Mouse (Mus musculus): ENCODE measurements around the gene Krtap5-1.
"Not testable (repeated sequence)": the region's sequence is repeated elsewhere in the genome, so short reads cannot be mapped to it uniquely, and the experiment has no call there.

The Krtap5-1 gene

DNA sequence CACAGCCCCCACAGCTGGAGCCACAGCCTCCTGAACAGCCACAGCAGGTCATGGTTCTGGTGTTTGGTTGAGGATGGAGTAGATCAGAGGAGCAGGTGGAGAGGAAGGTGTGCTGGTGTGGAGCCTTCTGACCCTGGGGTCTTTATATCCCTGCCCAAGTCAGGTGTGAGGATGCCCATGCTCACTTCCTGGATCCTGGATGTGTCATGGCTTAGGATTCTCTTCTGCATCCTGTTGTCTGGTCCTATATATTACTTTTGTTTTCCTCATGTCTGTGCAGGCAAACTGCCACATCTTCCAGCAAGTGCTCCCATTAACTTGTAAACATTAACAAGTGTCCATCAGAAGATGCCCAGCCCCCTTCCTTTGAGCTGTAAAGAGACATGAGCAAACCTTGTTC, at the start of gene Krtap5-1:
TSS of gene Krtap5-1 (minus strand) at position 101 of the 400 bp plus-strand sequence.
- not testable (repeated sequence) for DNase-seq (ENCODE audit: low spot score)

DNA sequence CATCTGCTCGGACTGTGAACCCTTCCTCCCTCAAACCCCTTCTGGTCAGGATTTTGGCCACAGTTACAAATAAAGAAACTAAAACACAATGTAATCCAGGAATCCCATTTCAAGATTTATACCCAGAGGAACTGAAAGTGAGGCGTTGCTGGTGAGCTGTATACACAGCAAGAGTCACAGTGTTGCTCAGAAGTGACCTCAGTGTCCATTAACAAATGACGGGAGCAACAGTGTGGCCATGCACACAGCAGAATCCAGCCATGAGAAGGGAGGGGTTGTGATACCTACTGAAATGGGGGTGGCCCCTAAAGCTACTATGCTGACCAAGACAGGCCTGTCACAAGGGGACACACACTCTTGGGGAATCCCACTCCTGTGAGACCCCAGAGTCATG, 45.3 kb upstream of the Krtap5-1 start:
- no peak for DNase-seq (ENCODE audit: low spot score)

DNA sequence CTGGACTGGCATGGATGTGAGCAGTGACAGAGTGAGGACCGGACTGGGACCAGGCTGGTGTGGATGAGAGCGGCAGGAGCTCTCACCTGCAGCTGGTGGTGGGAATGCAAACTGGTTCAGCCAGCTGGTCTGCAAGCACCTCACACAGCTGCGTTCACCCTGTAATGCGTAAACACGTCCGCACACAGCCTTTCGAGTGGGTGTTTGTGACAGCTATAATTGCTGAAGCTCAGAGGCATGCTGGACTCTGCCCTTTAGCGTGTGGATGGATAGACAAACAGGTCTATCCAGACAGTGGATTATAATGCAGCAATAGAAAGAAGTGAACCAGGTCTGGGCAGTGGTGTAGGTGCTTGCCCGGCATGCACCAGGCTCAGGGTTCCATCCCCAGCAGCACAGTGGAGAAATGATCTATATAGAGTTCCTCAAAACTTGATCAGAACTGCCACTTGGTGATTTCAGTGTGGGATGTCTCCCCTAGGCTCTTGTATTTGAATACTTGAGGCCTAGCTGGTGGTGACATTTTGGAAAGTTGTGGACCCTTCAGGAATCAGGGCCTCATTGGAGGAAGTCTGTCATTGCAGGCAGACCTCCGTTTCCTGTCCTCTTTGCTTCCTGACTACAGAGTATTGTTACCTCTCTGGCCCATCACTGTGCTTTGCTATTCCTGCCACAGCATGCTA, 44.8 kb upstream of the Krtap5-1 start:
- no peak for DNase-seq (ENCODE audit: low spot score)

DNA sequence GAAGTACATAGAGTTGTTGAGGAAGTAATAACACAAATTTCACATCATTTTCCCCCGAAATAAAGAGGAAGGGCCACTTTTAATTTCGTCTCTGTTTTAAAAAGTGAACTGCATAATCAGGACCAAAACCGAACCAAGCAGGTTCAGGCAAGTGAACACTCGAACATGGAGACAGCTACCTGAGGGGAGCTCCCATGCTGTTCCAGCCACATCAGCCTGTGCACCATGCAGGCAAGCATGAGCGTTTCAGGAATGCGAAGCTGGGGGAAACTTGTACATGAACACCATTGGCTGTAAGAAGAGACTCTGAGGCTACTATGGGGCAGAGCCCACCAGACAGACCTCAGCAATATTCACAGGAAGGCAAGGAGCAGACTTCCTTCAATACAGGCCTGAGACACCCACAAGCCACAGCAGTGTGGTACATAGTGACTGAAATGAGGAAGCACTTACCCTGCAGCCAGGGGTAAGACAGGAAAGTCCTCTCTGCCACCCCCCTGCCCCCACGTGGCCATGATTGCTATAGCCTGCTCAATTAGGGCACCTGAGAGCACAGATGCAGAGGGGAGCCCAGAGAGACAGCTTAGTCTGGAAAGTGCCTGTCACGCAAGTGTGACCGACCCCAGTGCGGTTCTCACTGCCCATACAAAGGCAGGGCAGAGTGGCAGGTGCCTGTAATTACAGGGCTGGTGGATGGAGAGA, 43.5 kb upstream of the Krtap5-1 start:
- peak; percentile 65 for DNase-seq (ENCODE audit: low spot score)

DNA sequence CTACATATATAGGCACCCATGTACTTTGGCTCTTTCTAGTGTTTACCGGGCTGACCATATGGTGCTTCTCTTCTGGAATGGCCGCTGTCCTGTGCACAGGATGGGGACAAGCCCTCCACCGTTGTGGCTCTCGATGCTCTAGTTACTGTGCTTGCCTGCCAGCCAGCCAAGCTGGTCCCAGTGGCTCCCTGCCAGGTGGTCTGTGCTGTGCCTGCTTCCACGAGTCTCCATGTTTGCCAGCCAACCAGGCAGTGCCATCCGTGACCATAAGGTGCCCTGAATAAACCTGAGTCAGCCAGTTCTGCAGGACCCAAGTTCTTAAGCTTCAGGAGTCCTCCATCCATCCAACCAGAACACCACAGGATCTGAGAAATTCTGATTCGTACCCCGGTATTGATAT, 38.2 kb upstream of the Krtap5-1 start:
- no peak for DNase-seq (ENCODE audit: low spot score)

GRCm38 (mm10) chr7:142334246-142334645, 37.3 kb upstream of the Krtap5-1 start:
- DNase-seq (ENCODE audit: low spot score): peak; percentile 80

GRCm38 (mm10) chr7:142332741-142333140, 35.8 kb upstream of the Krtap5-1 start:
- not testable (repeated sequence) for DNase-seq (ENCODE audit: low spot score)

- no peak for DNase-seq (ENCODE audit: low spot score)
These were observed 34.4 kb upstream of the Krtap5-1 start for GRCm38 (mm10) chr7:142331281-142331680.

- no peak for DNase-seq (ENCODE audit: low spot score)
These were observed 33.4 kb upstream of the Krtap5-1 start for GRCm38 (mm10) chr7:142330271-142330724.

- no peak for DNase-seq (ENCODE audit: low spot score)
These were observed 31.6 kb upstream of the Krtap5-1 start for GRCm38 (mm10) chr7:142328507-142328906.

DNA sequence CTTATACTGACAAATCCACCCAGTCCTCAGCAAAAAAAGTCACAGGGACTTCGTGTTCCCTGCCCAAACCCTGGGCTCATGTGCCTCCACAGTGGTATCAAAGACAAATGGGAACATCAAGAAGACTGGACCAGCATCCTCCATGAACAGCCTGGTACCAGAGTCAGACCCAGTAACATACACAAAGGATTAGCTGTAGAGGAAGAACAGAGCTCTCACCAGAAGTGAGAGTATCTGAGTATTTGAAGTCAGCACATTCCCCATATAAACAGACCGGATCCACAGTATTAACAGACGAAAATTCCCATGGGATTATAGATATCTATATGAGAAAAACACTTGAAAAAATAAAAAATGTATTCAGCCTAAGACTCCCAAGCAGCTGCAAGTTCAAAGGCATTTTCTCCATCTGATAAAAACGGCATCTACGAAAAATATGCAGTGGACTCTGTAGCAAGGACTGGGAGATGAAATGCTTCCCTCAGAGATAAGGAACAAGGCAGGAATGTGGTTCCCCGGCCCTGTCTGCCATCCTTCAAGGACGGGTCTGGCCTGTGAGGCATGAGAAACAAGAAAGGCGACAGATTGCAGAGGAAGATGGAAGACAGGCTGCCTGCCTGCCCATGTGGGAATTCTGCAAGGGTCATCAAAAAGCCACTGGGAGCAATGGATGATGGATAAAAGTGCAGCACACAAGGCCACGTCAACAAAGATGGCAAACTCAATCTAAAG, 30.0 kb upstream of the Krtap5-1 start:
- no peak for DNase-seq (ENCODE audit: low spot score)

DNA sequence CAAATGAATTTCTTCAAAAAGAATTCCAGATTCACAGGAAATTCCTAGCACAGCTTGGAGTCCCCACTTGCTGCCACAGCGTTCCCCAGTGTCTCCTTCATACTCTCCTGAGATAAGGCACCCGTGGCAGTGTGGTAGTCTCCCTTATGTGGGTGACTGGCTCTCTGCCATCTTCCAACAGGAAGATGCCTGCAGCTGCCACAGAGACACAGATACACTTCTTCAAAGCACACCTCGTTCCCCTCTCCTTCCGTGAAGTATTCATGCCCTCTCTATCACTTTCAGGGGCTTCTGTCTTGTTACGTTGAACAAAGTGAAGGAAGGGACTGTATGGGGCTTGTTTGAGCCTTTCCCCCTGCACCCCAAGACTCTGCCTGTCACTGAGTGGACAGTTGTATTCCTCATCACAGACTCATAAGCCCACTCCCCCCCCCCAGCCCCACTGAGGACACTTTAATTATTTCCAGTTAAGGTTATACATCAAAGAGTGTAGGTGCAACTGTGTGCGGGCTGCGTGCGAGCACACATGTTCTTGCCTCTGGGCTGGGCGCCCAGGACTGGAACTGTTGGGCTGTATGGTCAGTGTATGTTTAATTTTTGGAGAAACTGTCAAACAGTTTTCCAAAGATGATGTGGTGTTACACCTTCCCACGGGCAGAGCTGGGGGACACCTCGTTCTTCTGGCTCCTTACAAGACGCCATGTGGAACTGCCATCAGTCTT, 26.6 kb upstream of the Krtap5-1 start:
- DNase-seq (ENCODE audit: low spot score): no peak

DNA sequence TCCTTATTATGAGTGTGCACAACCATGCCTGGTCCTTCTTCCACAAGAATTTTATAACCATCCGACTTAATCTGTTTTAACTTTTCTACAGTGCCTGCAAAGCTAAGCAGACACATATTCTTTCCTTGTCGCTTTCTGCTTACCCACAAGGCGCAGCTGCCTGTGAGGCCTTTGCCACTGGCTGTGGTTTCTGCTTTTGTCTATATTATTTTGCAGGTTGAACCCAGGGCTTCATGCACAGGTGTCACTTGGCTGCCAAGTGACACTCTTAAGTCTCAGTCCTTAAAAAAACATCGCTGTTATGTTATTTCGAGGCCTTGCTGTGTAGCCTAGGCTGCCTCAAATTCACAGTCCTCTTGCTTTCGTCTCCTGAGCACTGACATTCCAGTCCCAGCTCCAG, 25.7 kb upstream of the Krtap5-1 start:
- no peak for DNase-seq (ENCODE audit: low spot score)

DNA sequence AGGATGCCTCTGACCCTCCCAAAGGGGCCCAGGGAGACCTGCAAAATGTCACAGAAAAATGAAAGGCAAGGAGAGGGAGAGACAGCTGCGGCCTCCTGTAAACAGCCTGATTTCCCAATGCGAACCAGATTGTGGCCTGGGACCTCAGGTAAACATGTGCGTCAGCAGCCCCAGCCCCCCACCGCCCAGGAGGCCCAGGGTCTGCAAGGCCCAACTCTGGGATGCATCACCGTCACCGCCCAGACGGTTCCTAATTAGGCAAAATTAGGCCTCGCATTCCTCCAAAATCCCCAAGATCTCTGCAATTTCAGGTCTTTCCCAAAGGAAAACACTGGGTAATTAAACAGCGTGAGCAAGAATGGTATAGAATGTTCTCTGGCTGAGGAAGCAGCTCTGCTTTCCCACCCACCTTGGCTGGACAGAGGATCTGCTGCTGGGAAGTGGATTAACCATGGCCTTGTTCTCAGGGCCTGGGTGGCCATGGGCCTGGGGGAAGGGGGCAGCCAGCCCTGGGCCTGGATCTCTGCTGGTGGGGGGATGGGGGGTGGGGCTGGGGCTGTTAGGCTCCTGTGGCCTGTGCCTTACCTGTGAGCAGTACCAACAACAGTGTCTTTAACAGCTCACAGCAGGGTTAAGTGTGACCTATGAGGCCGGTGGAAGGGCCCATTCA, 24.9 kb upstream of the Krtap5-1 start:
- DNase-seq (ENCODE audit: low spot score): not testable (repeated sequence)

DNA sequence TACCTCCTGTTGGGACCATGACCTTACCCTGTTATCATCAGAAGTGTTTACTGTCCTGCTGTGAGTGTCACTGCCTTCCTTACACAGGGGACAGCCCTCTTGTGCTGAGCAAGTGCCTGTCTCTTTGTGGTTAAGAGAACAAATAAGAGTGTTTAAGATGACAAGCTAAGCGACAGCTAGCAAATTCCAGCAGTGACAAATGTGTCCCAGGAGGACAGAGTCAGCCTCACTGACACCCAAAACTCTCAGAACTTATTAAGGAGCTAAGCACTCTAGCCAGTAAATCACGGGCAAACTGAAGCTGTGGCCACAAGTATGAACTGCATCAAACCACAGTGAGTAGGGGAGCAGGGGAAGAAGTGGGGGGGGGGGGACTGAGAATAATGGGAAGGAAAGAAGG, 24.0 kb upstream of the Krtap5-1 start:
- DNase-seq (ENCODE audit: low spot score): no peak

GRCm38 (mm10) chr7:142319124-142319523, 22.2 kb upstream of the Krtap5-1 start:
- DNase-seq (ENCODE audit: low spot score): no peak

DNA sequence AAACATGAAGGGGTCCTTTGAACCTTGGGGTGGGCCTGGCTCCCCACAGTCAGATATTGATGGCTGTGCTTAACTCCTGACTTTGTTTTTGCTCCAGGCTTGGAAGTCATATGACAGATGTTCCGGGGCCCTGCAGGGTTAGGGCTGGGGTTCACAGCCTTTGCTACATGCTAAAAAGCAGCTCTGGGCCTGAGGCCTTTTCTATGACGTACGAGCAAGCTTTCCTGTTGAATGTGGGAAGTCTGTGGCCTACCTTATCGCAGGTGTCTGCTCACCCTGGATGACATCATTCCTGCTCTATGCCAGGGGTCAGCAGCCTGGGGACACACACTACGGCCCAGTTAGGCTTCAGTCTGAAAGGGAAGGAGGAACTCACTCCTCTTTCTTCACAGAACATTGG, 20.3 kb upstream of the Krtap5-1 start:
- DNase-seq (ENCODE audit: low spot score): no peak

GRCm38 (mm10) chr7:142316558-142316957, 19.6 kb upstream of the Krtap5-1 start:
- DNase-seq (ENCODE audit: low spot score): peak; percentile 22

DNA sequence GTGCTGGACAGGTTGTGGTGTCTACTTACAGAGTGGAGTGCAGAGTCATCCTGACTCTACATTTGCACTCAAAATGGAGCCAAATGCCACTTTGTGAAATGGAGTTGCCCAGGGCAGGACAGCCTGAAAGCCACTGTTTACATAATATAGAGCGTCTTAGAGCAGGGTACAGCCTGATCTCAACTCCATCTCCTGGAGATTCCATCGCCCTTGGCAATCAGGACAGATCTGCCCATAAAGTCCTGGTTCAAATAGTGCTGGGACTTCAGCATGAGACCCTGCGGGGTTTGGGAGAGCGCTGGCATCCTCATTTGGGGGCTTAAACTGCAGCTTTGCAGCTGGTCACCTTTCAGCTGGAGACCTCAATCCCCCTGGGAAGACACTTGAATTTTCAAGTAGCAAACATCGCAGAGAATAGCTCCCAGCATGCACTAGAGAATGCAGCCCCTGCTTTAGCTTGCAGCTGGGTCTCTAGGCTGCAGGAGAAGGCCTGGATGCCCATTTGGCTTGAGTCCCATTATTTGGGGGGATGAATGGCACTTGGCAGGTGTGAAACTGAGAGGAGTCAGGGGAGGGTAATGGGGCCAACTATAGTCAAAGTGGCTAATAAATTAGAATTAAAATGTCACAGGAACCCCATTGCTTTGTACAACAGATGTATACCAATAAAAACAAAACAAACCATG, 17.8 kb upstream of the Krtap5-1 start:
- no peak for DNase-seq (ENCODE audit: low spot score)

- DNase-seq (ENCODE audit: low spot score): not testable (repeated sequence)
These were observed 7.0 kb upstream of the Krtap5-1 start for GRCm38 (mm10) chr7:142303929-142304328.

- DNase-seq (ENCODE audit: low spot score): no peak
These were observed 6.3 kb upstream of the Krtap5-1 start, which contains the start of gene Krtap5-4 for GRCm38 (mm10) chr7:142303249-142303648. Gene Krtap5-4 (plus strand): TSS chr7:142303549.

Measured in T-cell, adult 2 months (primary cell).